Mouse (Mus musculus): ENCODE data around the gene Brd3os. TPM values are rescaled to one million over a fixed set of nuclear protein-coding genes. Genes with fewer than 3 reads are reported as not detected.

Brd3os gene
- polyA plus RNA-seq, 1 experiment from 2014 or later = 14.6 TPM

GRCm38 (mm10) chr2:27447782-27448181 is 5.7 kb downstream of the Brd3os start:
- Histone ChIP-seq H3K9ac (no peak overlapping the region), H3K4me2 (replicated peaks) (no peak overlapping the region), H3K4me3 (no peak overlapping the region), H3K27me3 (no peaks in the 10 kb centered on the region), H3K4me1 (peaks cover 9% of the 10 kb centered on the region), H3K9me3 (no peaks in the 10 kb centered on the region), H3K27ac (no peak overlapping the region), H3K36me3 (peaks cover 74% of the 10 kb centered on the region)
- no peak for ATAC-seq (ENCODE audit: insufficient number of reproducible peaks, insufficient read depth, low FRiP score, low TSS enrichment)
- WGBS = 81% methylated on average over 5 of the region's 5 CpGs

GRCm38 (mm10) chr2:27450226-27450625 is 8.1 kb downstream of the Brd3os start:
- Histone ChIP-seq H3K9ac (no peak overlapping the region), H3K4me2 (replicated peaks) (no peak overlapping the region), H3K4me1 (no peaks in the 10 kb centered on the region), H3K36me3 (peaks cover 89% of the 10 kb centered on the region), H3K27me3 (no peaks in the 10 kb centered on the region), H3K4me3 (no peak overlapping the region), H3K27ac (no peak overlapping the region), H3K9me3 (no peaks in the 10 kb centered on the region)
- 85% methylated on average over 14 of the region's 14 CpGs for WGBS
- no peak for ATAC-seq (ENCODE audit: insufficient number of reproducible peaks, insufficient read depth, low FRiP score, low TSS enrichment)

DNA sequence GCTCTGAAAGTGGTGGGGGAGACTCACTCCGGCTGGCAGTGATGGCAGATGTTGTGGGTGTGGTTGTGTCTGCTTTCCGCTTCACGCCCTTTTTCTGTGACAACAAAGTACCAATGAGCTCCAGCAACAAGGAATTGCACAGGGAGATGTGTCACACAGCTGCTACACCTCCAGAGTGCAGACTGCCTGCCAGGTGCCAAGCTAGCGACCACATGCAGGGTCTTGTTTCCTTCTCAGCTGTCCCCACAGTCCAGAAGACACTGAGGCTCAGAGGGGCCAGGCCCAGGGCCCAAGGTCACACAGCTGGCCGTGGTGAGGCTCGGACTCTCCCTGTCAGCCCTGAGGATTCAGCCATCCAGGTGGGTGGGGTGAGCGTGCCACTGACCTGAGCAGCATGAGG is 17.6 kb downstream of the Brd3os start:
- H3K9ac ChIP-seq = no peak overlapping the region
- H3K4me1 ChIP-seq = no peaks in the 10 kb centered on the region
- no peak for ATAC-seq (ENCODE audit: insufficient number of reproducible peaks, insufficient read depth, low FRiP score, low TSS enrichment)
- H3K27me3 ChIP-seq = no peaks in the 10 kb centered on the region
- no peaks in the 10 kb centered on the region for H3K9me3 ChIP-seq
- no peak overlapping the region for H3K4me3 ChIP-seq
- no peak overlapping the region for H3K4me2 ChIP-seq (replicated peaks)
- 90% methylated on average over 7 of the region's 7 CpGs for WGBS
- H3K36me3 ChIP-seq = peaks cover 98% of the 10 kb centered on the region
- no peak overlapping the region for H3K27ac ChIP-seq

GRCm38 (mm10) chr2:27460163-27460562 is 18.0 kb downstream of the Brd3os start:
- no peak overlapping the region for H3K4me2 ChIP-seq (replicated peaks)
- H3K9ac ChIP-seq = no peak overlapping the region
- no peaks in the 10 kb centered on the region for H3K9me3 ChIP-seq
- no peak for ATAC-seq (ENCODE audit: insufficient number of reproducible peaks, insufficient read depth, low FRiP score, low TSS enrichment)
- H3K36me3 ChIP-seq = peaks cover 95% of the 10 kb centered on the region
- 81% methylated on average over 5 of the region's 5 CpGs for WGBS
- no peaks in the 10 kb centered on the region for H3K4me1 ChIP-seq
- no peak overlapping the region for H3K27ac ChIP-seq
- H3K27me3 ChIP-seq = no peaks in the 10 kb centered on the region
- no peak overlapping the region for H3K4me3 ChIP-seq

GRCm38 (mm10) chr2:27460651-27461050 is 18.5 kb downstream of the Brd3os start:
- Histone ChIP-seq H3K4me1 (no peaks in the 10 kb centered on the region), H3K4me2 (replicated peaks) (no peak overlapping the region), H3K27me3 (no peaks in the 10 kb centered on the region), H3K36me3 (peaks cover 92% of the 10 kb centered on the region), H3K27ac (no peak overlapping the region), H3K9ac (no peak overlapping the region), H3K9me3 (no peaks in the 10 kb centered on the region), H3K4me3 (no peak overlapping the region)
- 68% methylated on average over 9 of the region's 9 CpGs for WGBS
- no peak for ATAC-seq (ENCODE audit: insufficient number of reproducible peaks, insufficient read depth, low FRiP score, low TSS enrichment)

DNA sequence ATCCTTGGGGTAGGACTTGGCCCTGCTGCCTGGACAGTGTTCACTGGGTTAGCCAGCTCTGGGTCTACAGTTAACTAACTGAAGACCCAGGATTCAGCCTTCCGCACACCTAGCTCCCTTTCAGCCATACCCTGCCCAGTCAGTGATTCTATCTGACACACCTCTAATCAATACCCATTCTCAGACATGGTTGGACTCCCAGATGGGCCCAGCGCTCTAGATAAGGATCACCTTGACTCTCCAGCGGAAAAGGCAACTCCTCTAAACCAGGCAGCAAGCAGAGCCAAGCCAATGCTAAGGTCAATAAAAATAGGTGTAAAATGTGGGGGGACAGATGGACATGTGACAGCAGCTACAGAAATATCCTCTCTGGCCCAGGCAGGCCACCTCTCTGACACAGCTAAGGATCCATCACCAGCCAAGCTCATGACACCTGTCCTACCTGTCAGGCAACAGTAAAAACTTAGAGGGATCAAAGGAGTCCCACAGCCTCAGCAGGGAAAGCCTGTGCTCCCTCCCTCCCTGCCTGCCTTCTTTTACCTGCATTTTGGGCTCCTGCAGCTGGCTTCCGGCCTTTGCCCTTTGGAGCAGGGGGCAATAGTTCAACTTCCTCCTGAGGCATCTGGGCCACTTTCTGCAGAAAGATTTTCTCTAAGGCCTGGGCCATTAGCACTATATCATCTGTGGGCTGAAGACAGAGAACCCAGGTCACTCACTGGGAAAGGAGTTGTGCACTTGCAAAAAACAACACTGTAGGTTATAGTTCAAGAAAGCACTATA is 19.9 kb downstream of the Brd3os start:
- 83% methylated on average over 4 of the region's 4 CpGs for WGBS
- Histone ChIP-seq H3K27ac (no peak overlapping the region), H3K4me2 (replicated peaks) (no peak overlapping the region), H3K9ac (no peak overlapping the region), H3K4me1 (no peaks in the 10 kb centered on the region), H3K27me3 (no peaks in the 10 kb centered on the region), H3K4me3 (no peak overlapping the region), H3K9me3 (no peaks in the 10 kb centered on the region), H3K36me3 (peaks cover 92% of the 10 kb centered on the region)
- no peak for ATAC-seq (ENCODE audit: insufficient number of reproducible peaks, insufficient read depth, low FRiP score, low TSS enrichment)

DNA sequence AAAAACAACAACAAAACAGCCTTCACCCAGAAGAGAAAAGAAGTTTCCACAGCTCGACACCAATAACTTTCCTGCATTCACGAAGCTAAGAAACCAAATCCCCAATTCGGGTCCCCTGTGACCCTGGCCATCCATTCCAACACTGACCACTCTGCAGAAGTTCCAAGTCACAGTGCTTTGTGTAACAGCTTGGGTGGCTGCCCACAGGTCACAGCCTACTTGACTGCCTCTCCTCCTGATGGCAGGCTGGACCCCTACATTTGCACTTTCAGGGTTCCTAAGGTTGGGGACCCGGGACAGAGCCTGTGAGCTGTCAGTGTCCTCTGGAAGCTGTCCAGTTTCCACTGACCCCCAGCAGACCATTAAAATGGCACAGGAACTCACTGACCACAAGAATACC is 20.8 kb downstream of the Brd3os start:
- H3K4me2 ChIP-seq (replicated peaks) = no peak overlapping the region
- no peak for ATAC-seq (ENCODE audit: insufficient number of reproducible peaks, insufficient read depth, low FRiP score, low TSS enrichment)
- H3K4me3 ChIP-seq = no peak overlapping the region
- H3K27me3 ChIP-seq = no peaks in the 10 kb centered on the region
- H3K4me1 ChIP-seq = no peaks in the 10 kb centered on the region
- no peak overlapping the region for H3K27ac ChIP-seq
- H3K36me3 ChIP-seq = peaks cover 87% of the 10 kb centered on the region
- H3K9ac ChIP-seq = no peak overlapping the region
- no peaks in the 10 kb centered on the region for H3K9me3 ChIP-seq
- 87% methylated on average over 4 of the region's 4 CpGs for WGBS

- Histone ChIP-seq H3K4me2 (replicated peaks) (no peak overlapping the region), H3K4me1 (peaks cover 52% of the 10 kb centered on the region)
- 67% methylated on average over 4 of the region's 4 CpGs for WGBS
These were observed 27.3 kb downstream of the Brd3os start for GRCm38 (mm10) chr2:27469292-27469990.

GRCm38 (mm10) chr2:27469991-27470355 is 27.8 kb downstream of the Brd3os start:
- Histone ChIP-seq H3K36me3 (peaks cover 31% of the 10 kb centered on the region), H3K4me2 (replicated peaks) (no peak overlapping the region), H3K4me3 (no peak overlapping the region), H3K4me1 (peaks cover 52% of the 10 kb centered on the region), H3K27me3 (no peaks in the 10 kb centered on the region), H3K9ac (no peak overlapping the region), H3K27ac (no peak overlapping the region), H3K9me3 (no peaks in the 10 kb centered on the region)
- WGBS = 72% methylated on average over 3 of the region's 3 CpGs
- no peak for ATAC-seq (ENCODE audit: insufficient number of reproducible peaks, insufficient read depth, low FRiP score, low TSS enrichment)

More at GRCm38 (mm10) chr2:27469292-27469990, 27.3 kb downstream of the Brd3os start:
- no peak overlapping the region for H3K27ac ChIP-seq
- H3K9me3 ChIP-seq = no peaks in the 10 kb centered on the region
- peaks cover 36% of the 10 kb centered on the region for H3K36me3 ChIP-seq
- no peak overlapping the region for H3K4me3 ChIP-seq
- H3K27me3 ChIP-seq = no peaks in the 10 kb centered on the region
- no peak for ATAC-seq (ENCODE audit: insufficient number of reproducible peaks, insufficient read depth, low FRiP score, low TSS enrichment)
- no peak overlapping the region for H3K9ac ChIP-seq

GRCm38 (mm10) chr2:27470535-27470934 is 28.4 kb downstream of the Brd3os start:
- Histone ChIP-seq H3K4me3 (no peak overlapping the region), H3K9ac (no peak overlapping the region), H3K27ac (no peak overlapping the region), H3K4me2 (replicated peaks) (no peak overlapping the region), H3K27me3 (no peaks in the 10 kb centered on the region), H3K4me1 (peaks cover 52% of the 10 kb centered on the region), H3K9me3 (no peaks in the 10 kb centered on the region), H3K36me3 (peaks cover 31% of the 10 kb centered on the region)
- no peak for ATAC-seq (ENCODE audit: insufficient number of reproducible peaks, insufficient read depth, low FRiP score, low TSS enrichment)
- WGBS = 90% methylated on average over 2 of the region's 2 CpGs

- Histone ChIP-seq H3K4me1 (peaks cover 52% of the 10 kb centered on the region), H3K27ac (no peak overlapping the region), H3K4me2 (replicated peaks) (no peak overlapping the region), H3K4me3 (no peak overlapping the region), H3K9me3 (no peaks in the 10 kb centered on the region), H3K36me3 (peaks cover 25% of the 10 kb centered on the region), H3K9ac (no peak overlapping the region), H3K27me3 (no peaks in the 10 kb centered on the region)
- ATAC-seq (ENCODE audit: insufficient number of reproducible peaks, insufficient read depth, low FRiP score, low TSS enrichment) = no peak
These were observed 29.1 kb downstream of the Brd3os start for GRCm38 (mm10) chr2:27471170-27471584.

GRCm38 (mm10) chr2:27473061-27473765 is 31.1 kb downstream of the Brd3os start:
- peaks cover 63% of the 10 kb centered on the region for H3K4me1 ChIP-seq
- H3K27me3 ChIP-seq = no peaks in the 10 kb centered on the region
- H3K9ac ChIP-seq = peak overlapping the region; percentile 91
- peaks cover 10% of the 10 kb centered on the region for H3K36me3 ChIP-seq
- H3K9me3 ChIP-seq = no peaks in the 10 kb centered on the region
- 63% methylated on average over 7 of the region's 7 CpGs for WGBS
- H3K4me3 ChIP-seq = peak overlapping the region; percentile 79
- no peak overlapping the region for H3K27ac ChIP-seq
- peak overlapping the region; percentile 98 for H3K4me2 ChIP-seq (replicated peaks)
- ATAC-seq (ENCODE audit: insufficient number of reproducible peaks, insufficient read depth, low FRiP score, low TSS enrichment) = no peak

Measured in embryonic facial prominence, embryonic 12.5 days (tissue).